Mouse (Mus musculus): ENCODE measurements around the gene Proser3. TPM values are rescaled to one million over a fixed set of nuclear protein-coding genes. Genes with fewer than 3 reads are reported as not detected.

Gene Proser3
- polyA plus RNA-seq, 1 experiment from 2014 or later: 21.6 TPM

- Histone ChIP-seq H3K4me3 (peak within 1 kb of the TSS; percentile 77; the same call in 1 of the 2 replicates), H3K36me3 (peaks cover 56% of the 10 kb centered on the region), H3K9me3 (replicated peaks) (no peaks in the 10 kb centered on the region), H3K27me3 (ENCODE audit: low read depth, poor library complexity, severe bottlenecking) (no peaks in the 10 kb centered on the region), H3K27ac (no peak within 1 kb of the TSS), H3K4me1 (peaks cover 18% of the 10 kb centered on the region)
- no peak for DNase-seq (ENCODE audit: low spot score)
- WGBS: 95% methylated on average over 12 of the region's 12 CpGs
Observed at GRCm38 (mm10) chr7:30564970-30565571, 13.0 kb upstream of the Proser3 start, which contains the start of gene Igflr1. TSS of gene Igflr1 (plus strand) at chr7:30565427.

GRCm38 (mm10) chr7:30563906-30564280 lies 11.8 kb upstream of the Proser3 start:
- Histone ChIP-seq H3K36me3 (peaks cover 44% of the 10 kb centered on the region), H3K4me1 (peaks cover 20% of the 10 kb centered on the region), H3K4me3 (peak overlapping the region; percentile 77), H3K27me3 (ENCODE audit: low read depth, poor library complexity, severe bottlenecking) (no peaks in the 10 kb centered on the region), H3K27ac (0 out of 2 replicates have a peak overlapping the region, but pooled peaks have one; percentile 93), H3K9me3 (replicated peaks) (no peaks in the 10 kb centered on the region)
- 25% methylated on average over 6 of the region's 6 CpGs for WGBS
- DNase-seq (ENCODE audit: low spot score): no peak

GRCm38 (mm10) chr7:30563117-30563905 lies 11.2 kb upstream of the Proser3 start, which contains the start of the genes U2af1l4, Gm49396 and Psenen:
TSS of gene U2af1l4 (plus strand) at chr7:30563301.
TSS of gene Gm49396 (plus strand) at chr7:30563344.
TSS of gene Psenen (minus strand) at chr7:30563627.
- Histone ChIP-seq H3K27me3 (ENCODE audit: low read depth, poor library complexity, severe bottlenecking) (no peaks in the 10 kb centered on the region), H3K36me3 (peaks cover 38% of the 10 kb centered on the region), H3K9me3 (replicated peaks) (no peaks in the 10 kb centered on the region), H3K27ac (peak within 1 kb of the TSS; percentile 93), H3K4me1 (peaks cover 26% of the 10 kb centered on the region), H3K4me3 (peak within 1 kb of the TSS; percentile 77)
- under 1% methylated on average over 45 of the region's 45 CpGs for WGBS
- peak; percentile 97 for DNase-seq (ENCODE audit: low spot score)

GRCm38 (mm10) chr7:30562526-30563116 lies 10.5 kb upstream of the Proser3 start:
- peaks cover 33% of the 10 kb centered on the region for H3K4me1 ChIP-seq
- WGBS: 3% methylated on average over 27 of the region's 27 CpGs

GRCm38 (mm10) chr7:30560296-30560695 lies 8.2 kb upstream of the Proser3 start:
- DNase-seq (ENCODE audit: low spot score): no peak
- peaks cover 42% of the 10 kb centered on the region for H3K4me1 ChIP-seq
- H3K4me3 ChIP-seq: peak overlapping the region; percentile 68; the same call in 1 of the 2 replicates
- H3K36me3 ChIP-seq: peaks cover 38% of the 10 kb centered on the region
- H3K27me3 ChIP-seq (ENCODE audit: low read depth, poor library complexity, severe bottlenecking): no peaks in the 10 kb centered on the region
- H3K27ac ChIP-seq: peak overlapping the region; percentile 78; the same call in 1 of the 2 replicates
- H3K9me3 ChIP-seq (replicated peaks): no peaks in the 10 kb centered on the region
- 73% methylated on average over 2 of the region's 2 CpGs for WGBS

More at GRCm38 (mm10) chr7:30562526-30563116, 10.5 kb upstream of the Proser3 start:
- no peaks in the 10 kb centered on the region for H3K27me3 ChIP-seq (ENCODE audit: low read depth, poor library complexity, severe bottlenecking)
- H3K9me3 ChIP-seq (replicated peaks): no peaks in the 10 kb centered on the region
- H3K27ac ChIP-seq: peak overlapping the region; percentile 93
- H3K36me3 ChIP-seq: peaks cover 38% of the 10 kb centered on the region
- peak overlapping the region; percentile 77 for H3K4me3 ChIP-seq
- DNase-seq (ENCODE audit: low spot score): peak; percentile 63

GRCm38 (mm10) chr7:30559443-30559954 lies 7.4 kb upstream of the Proser3 start, which contains the start of gene Lin37:
TSS of gene Lin37 (minus strand) at chr7:30559838.
- H3K4me3 ChIP-seq: peak within 1 kb of the TSS; percentile 68
- peak within 1 kb of the TSS; percentile 78 for H3K27ac ChIP-seq
- H3K36me3 ChIP-seq: peaks cover 40% of the 10 kb centered on the region
- H3K9me3 ChIP-seq (replicated peaks): no peaks in the 10 kb centered on the region
- H3K27me3 ChIP-seq (ENCODE audit: low read depth, poor library complexity, severe bottlenecking): no peaks in the 10 kb centered on the region
- under 1% methylated on average over 20 of the region's 20 CpGs for WGBS
- H3K4me1 ChIP-seq: peaks cover 42% of the 10 kb centered on the region
- DNase-seq (ENCODE audit: low spot score): peak; percentile 91

GRCm38 (mm10) chr7:30558656-30559442 lies 6.8 kb upstream of the Proser3 start:
- H3K27ac ChIP-seq: peak overlapping the region; percentile 78
- peak overlapping the region; percentile 68 for H3K4me3 ChIP-seq
- peaks cover 36% of the 10 kb centered on the region for H3K4me1 ChIP-seq
- H3K27me3 ChIP-seq (ENCODE audit: low read depth, poor library complexity, severe bottlenecking): no peaks in the 10 kb centered on the region
- no peak for DNase-seq (ENCODE audit: low spot score)
- H3K9me3 ChIP-seq (replicated peaks): no peaks in the 10 kb centered on the region
- peaks cover 46% of the 10 kb centered on the region for H3K36me3 ChIP-seq
- 15% methylated on average over 12 of the region's 12 CpGs for WGBS

GRCm38 (mm10) chr7:30557901-30558514 lies 5.9 kb upstream of the Proser3 start:
- Histone ChIP-seq H3K9me3 (replicated peaks) (no peaks in the 10 kb centered on the region), H3K36me3 (peaks cover 47% of the 10 kb centered on the region), H3K27ac (no peak overlapping the region), H3K4me3 (peak overlapping the region; percentile 68), H3K4me1 (peaks cover 42% of the 10 kb centered on the region), H3K27me3 (ENCODE audit: low read depth, poor library complexity, severe bottlenecking) (no peaks in the 10 kb centered on the region)
- no peak for DNase-seq (ENCODE audit: low spot score)
- 95% methylated on average over 13 of the region's 13 CpGs for WGBS

- H3K9me3 ChIP-seq (replicated peaks): no peaks in the 10 kb centered on the region
- H3K4me3 ChIP-seq: 0 out of 2 replicates have a peak overlapping the region, but pooled peaks have one; percentile 9
- H3K4me1 ChIP-seq: peaks cover 44% of the 10 kb centered on the region
- peaks cover 47% of the 10 kb centered on the region for H3K36me3 ChIP-seq
- WGBS: 94% methylated on average over 18 of the region's 18 CpGs
- no peaks in the 10 kb centered on the region for H3K27me3 ChIP-seq (ENCODE audit: low read depth, poor library complexity, severe bottlenecking)
- DNase-seq (ENCODE audit: low spot score): no peak
- H3K27ac ChIP-seq: no peak overlapping the region
Observed at GRCm38 (mm10) chr7:30556894-30557536, 4.9 kb upstream of the Proser3 start.

GRCm38 (mm10) chr7:30553810-30554584 lies 1.9 kb upstream of the Proser3 start:
- Histone ChIP-seq H3K36me3 (peaks cover 51% of the 10 kb centered on the region), H3K4me1 (peaks cover 37% of the 10 kb centered on the region), H3K9me3 (replicated peaks) (no peaks in the 10 kb centered on the region), H3K4me3 (peak overlapping the region; percentile 67), H3K27ac (no peak overlapping the region), H3K27me3 (ENCODE audit: low read depth, poor library complexity, severe bottlenecking) (no peaks in the 10 kb centered on the region)
- DNase-seq (ENCODE audit: low spot score): no peak
- 86% methylated on average over 22 of the region's 22 CpGs for WGBS

All from limb, embryonic 10.5 days (tissue).